Mouse (Mus musculus) ES-Bruce4 (cell line): Measurements from ENCODE around the gene Sox1.

ENCODE experiments used
- CTCF ChIP-seq: IDR thresholded peaks from one replicate; pipeline ENCODE4 v1.8.1; 2011; ENCODE audit warnings: low read depth, low read length
- POLR2A ChIP-seq: IDR thresholded peaks from one replicate; pipeline ENCODE4 v1.8.1; 2011; ENCODE audit warnings: low read length; ENCODE audit not compliant: insufficient read depth

DNA sequence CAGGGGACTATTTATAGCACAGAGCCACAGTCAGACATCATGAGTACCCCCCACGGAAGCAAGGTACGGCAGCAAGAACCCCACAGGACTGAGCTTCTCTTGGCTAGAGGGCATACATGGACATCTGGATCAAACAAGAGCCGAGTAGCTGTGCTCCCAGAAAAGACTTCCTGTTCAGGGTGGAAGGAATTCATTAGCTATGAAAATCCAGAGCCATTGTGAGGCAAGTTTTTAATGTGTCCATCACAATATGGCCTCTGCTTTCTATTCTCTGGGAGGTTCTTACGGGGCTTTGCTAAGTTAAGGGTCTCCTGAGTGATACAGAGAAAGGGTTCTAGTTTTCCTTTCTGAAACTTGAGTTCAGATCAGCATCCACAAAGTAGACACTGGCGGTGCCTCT, 33.8 kb downstream of the Sox1 start:
- no peak for TF ChIP-seq CTCF
- TF ChIP-seq POLR2A, result no peak
